Mouse (Mus musculus): ENCODE measurements at regions not wholly inside any gene's neighbourhood (a gene's known extent, or its start where the extent isn't known, plus 50 kb on each side); places are given as distances from the start of the nearest gene placed in this dataset.

DNA sequence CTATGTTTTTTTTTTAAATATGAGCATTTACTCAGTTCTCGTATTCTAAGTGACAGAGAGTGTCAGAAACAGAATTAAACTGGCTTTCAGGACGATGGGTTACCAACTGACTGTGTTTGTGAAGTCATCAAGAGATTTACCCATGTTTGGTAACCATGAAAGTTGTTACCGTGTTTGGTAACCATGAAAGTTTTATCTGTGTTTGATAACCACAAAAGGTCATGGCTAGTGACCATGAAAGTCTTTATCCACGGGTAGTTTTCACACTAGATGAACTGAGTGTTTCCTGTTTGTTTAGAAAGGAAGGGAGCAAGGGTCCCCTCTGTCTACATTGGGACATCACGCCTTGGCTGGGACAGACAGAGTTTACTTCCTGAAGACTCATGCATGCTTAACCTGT, 72.8 kb downstream of the Dyrk2 start:
- Histone ChIP-seq H3K4me1 (ENCODE audit: control insufficient read depth, insufficient read depth, low read length) (no peaks in the 10 kb centered on the region), H3K27ac (ENCODE audit: insufficient read depth, low read length) (no peak overlapping the region), H3K4me3 (replicated peaks; ENCODE audit: insufficient read depth, low read depth, low read length) (no peak overlapping the region), H3K27me3 (ENCODE audit: control insufficient read depth, insufficient read depth, low read length) (no peaks in the 10 kb centered on the region; the same call in 1 of the 2 replicates)
- no peak for DNase-seq
- 85% methylated on average over 5 of the region's 5 CpGs for WGBS
- TF ChIP-seq CTCF (IDR thresholded peaks at IDR 0.05; ENCODE audit: borderline replicate concordance, insufficient read depth, low read depth, low read length) (no peak), POLR2A (IDR thresholded peaks at IDR 0.05; ENCODE audit: borderline replicate concordance, insufficient read depth, low read length) (no peak)

DNA sequence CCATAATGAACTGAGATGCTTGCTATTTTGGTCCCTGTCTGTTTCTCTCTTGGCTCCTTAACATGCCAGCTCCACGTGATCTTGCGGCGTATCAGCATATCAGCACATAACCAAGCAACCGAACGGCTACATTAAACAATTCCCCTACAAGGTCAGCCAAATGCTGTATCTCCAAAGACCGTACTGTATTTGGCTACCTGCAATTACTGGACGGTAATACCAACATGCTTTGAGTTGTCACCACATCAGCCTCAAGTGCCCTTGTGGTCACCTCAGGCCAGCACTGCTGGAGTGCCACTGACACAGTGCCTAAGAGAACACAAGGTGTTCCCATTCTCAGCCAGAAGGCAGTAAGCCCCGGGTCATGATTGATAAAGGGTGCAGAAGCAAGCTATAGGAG, 70.2 kb downstream of the Dyrk2 start:
- no peak for TF ChIP-seq CTCF (IDR thresholded peaks at IDR 0.05; ENCODE audit: borderline replicate concordance, insufficient read depth, low read depth, low read length)
- no peak for TF ChIP-seq POLR2A (IDR thresholded peaks at IDR 0.05; ENCODE audit: borderline replicate concordance, insufficient read depth, low read length)
- no peaks in the 10 kb centered on the region; the same call in 1 of the 2 replicates for H3K27me3 ChIP-seq (ENCODE audit: control insufficient read depth, insufficient read depth, low read length)
- no peak overlapping the region for H3K4me3 ChIP-seq (replicated peaks; ENCODE audit: insufficient read depth, low read depth, low read length)
- 79% methylated on average over 8 of the region's 8 CpGs for WGBS
- no peak overlapping the region for H3K27ac ChIP-seq (ENCODE audit: insufficient read depth, low read length)
- DNase-seq: no peak
- no peaks in the 10 kb centered on the region for H3K4me1 ChIP-seq (ENCODE audit: control insufficient read depth, insufficient read depth, low read length)

DNA sequence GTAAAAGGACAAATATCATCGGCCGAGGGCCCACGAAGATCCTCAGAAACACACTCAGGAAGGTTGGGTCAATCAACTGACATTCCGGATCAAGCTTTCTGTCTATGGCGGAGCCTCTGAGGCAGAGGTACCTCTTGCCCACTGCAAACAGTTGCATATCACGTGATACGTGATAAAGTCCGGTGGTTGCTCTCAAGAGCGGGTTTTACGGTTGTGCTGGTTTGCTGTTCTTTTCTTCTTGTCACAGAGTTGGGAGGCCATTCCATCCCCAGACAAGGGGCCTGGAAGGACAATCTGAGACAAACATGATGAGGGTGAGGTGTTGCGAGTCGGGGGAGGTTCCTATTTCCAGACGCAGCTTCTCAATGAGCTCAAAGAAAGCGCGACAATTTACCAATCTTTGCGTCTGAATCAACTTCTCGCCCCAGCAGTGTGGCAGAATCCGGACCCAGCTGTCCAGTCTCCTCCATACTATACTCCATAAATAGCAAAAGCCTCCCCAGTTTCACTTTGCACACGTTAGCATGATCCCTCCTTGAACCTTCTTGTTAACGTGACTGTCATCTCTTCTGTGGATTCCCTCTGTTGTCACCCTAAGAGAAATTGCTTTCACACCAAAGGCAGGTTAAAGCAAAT, 66.0 kb downstream of the Dyrk2 start:
- 89% methylated on average over 20 of the region's 20 CpGs for WGBS
- no peak overlapping the region for H3K27ac ChIP-seq (ENCODE audit: insufficient read depth, low read length)
- no peaks in the 10 kb centered on the region for H3K4me1 ChIP-seq (ENCODE audit: control insufficient read depth, insufficient read depth, low read length)
- no peak for TF ChIP-seq CTCF (IDR thresholded peaks at IDR 0.05; ENCODE audit: borderline replicate concordance, insufficient read depth, low read depth, low read length)
- TF ChIP-seq POLR2A (IDR thresholded peaks at IDR 0.05; ENCODE audit: borderline replicate concordance, insufficient read depth, low read length): no peak
- H3K27me3 ChIP-seq (ENCODE audit: control insufficient read depth, insufficient read depth, low read length): no peaks in the 10 kb centered on the region
- no peak for DNase-seq
- no peak overlapping the region for H3K4me3 ChIP-seq (replicated peaks; ENCODE audit: insufficient read depth, low read depth, low read length)

DNA sequence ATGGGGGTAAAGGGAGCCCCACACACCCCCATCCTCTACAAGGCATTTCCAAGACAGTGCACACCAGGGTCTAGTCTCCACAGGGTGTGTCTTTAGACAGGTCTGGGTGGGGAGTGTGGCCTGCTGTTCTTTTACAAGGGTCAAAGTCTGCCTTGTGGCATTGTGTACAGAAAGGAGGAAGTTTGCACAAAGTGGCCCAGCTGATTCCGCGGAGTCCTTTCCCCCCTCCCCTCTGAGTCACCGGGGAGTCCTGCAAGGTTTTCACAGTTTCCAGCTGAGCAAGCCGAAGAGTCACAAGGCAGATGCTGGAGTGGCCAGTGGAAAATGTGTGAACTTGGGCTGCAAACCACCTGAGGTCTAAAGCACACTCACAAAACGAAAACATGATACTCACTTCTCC, 65.4 kb downstream of the Dyrk2 start:
- H3K27ac ChIP-seq (ENCODE audit: insufficient read depth, low read length): no peak overlapping the region
- no peak for DNase-seq
- H3K4me1 ChIP-seq (ENCODE audit: control insufficient read depth, insufficient read depth, low read length): no peaks in the 10 kb centered on the region
- no peak for TF ChIP-seq POLR2A (IDR thresholded peaks at IDR 0.05; ENCODE audit: borderline replicate concordance, insufficient read depth, low read length)
- TF ChIP-seq CTCF (IDR thresholded peaks at IDR 0.05; ENCODE audit: borderline replicate concordance, insufficient read depth, low read depth, low read length): no peak
- no peak overlapping the region for H3K4me3 ChIP-seq (replicated peaks; ENCODE audit: insufficient read depth, low read depth, low read length)
- no peaks in the 10 kb centered on the region for H3K27me3 ChIP-seq (ENCODE audit: control insufficient read depth, insufficient read depth, low read length)
- 60% methylated on average over 5 of the region's 5 CpGs for WGBS
